Mouse (Mus musculus) lung, postnatal 0 days (tissue): ENCODE measurements around the gene Gatad2b.

ENCODE experiments used
- CTCF ChIP-seq: IDR thresholded peaks from 2 replicates; pipeline ENCODE4 v1.5.1; 2016; ENCODE audit warnings: antibody characterized with exemption, mild to moderate bottlenecking
- EP300 ChIP-seq: IDR thresholded peaks from 2 replicates; pipeline ENCODE4 v1.6.1; 2016; ENCODE audit warnings: antibody characterized with exemption, mild to moderate bottlenecking, control low read depth

- TF ChIP-seq CTCF (no peak), EP300 (no peak)
Observed at GRCm38 (mm10) chr3:90280708-90281107, 12.3 kb upstream of the Gatad2b start.
